Mouse (Mus musculus): Measurements from ENCODE around the gene Setd1a.

Gene Setd1a

GRCm38 (mm10) chr7:127799738-127800137, 23.3 kb downstream of the Setd1a start:
- in situ Hi-C loops (cut with MboI, MseI) = loop anchor here (10.0 kb wide), 1 partner anchor 265 kb away; no protein-coding TSS in a partner anchor

DNA sequence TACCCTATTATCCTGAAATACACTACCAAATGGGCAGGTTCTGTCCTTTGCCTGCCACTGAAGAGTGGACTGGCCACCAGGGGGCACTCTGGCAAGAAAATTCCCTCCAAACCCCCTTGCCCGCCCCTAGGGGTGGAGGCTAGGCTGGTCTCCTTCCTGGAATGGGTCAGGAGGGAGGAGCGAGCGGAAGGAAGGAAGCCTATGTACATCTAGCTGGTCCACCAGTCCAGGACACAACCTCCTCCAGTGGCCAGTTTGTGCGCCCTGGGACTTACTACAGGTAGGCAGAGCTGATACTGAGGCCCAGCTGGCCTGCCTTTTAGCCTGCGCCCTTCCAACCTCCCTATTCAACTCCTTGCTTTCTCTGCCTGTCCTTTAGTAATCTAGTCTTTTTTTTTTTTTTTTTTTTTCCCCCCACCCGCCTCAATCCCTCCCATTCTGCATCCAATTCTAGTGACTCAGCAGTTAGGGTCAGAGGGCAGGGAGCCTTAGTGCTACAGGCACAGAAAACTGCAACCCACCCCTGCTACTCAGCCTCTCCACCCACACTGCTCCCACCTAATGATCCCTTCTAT, 24.1 kb downstream of the Setd1a start, which contains the start of gene Hsd3b7:
Gene Hsd3b7, plus strand, starts transcription at position 170 of the 575 bp plus-strand sequence.
- in situ Hi-C loops (cut with MboI, MseI) = no loop called here

GRCm38 (mm10) chr7:127801010-127801621, 24.6 kb downstream of the Setd1a start:
- in situ Hi-C loops (cut with MboI, MseI) = no loop called here

- in situ Hi-C loops (cut with MboI, MseI) = no loop called here
Measured at GRCm38 (mm10) chr7:127802313-127802712, 25.8 kb downstream of the Setd1a start.

DNA sequence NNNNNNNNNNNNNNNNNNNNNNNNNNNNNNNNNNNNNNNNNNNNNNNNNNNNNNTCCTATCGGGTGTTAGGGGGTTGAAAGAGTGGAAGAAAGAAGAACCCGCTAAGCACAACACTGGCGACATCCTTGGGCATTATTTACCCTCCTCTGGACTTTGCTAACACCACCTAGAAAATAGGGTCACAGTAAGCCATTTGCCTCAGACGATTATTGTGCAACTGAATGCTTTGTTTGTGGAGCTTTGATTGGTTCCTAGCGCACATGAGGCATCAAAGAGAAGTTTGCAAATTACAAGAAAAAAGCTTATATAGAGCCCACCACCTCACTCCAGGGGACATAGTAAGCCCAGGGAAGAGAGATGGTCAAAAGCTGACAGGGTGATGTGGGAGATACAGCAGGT, 32.4 kb downstream of the Setd1a start:
- in situ Hi-C loops (cut with MboI, MseI) = no loop called here

- in situ Hi-C loops (cut with MboI, MseI) = no loop called here
Measured at GRCm38 (mm10) chr7:127809846-127810245, 33.4 kb downstream of the Setd1a start.

DNA sequence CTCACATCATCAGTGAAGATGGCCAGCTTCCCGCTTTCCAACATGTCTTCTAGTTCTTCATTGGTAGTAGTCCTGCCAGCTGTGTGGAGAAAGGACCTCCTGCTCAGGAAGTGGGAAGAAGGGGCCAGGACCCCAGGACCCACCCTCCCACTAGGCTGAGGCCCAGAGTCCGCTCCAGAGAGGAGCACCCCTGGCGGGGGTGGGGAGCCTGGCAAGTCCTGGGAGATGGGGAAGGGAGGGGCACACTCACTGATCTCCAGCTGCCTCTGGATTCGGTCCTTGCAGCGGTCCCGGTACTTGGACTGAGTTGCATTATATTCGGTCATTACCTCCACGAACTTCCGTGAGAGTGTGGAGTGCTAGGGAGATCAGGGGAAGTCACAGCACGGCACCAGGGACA, 34.2 kb downstream of the Setd1a start:
- in situ Hi-C loops (cut with MboI, MseI) = no loop called here

GRCm38 (mm10) chr7:127811240-127811639, 34.8 kb downstream of the Setd1a start:
- in situ Hi-C loops (cut with MboI, MseI) = no loop called here

GRCm38 (mm10) chr7:127812292-127812691, 35.8 kb downstream of the Setd1a start:
- in situ Hi-C loops (cut with MboI, MseI) = no loop called here

DNA sequence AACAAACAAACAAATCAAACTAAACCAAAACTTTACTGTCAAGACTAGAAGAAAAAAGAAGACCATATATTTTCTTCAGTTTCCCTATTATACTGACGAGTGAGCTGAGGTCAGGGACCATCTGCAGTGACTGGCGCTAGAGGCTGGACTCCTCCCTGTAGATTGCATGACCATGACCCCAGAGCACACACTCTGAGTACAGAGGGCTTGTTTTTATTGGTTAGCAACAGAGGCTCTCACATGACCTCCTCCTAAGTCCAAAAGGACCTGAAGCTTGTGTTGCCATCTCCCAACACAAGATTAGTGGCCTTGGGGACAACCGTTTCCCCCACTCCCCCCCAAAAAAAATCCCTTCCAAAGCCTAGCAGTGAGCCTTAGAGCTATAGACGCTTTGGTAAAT, 37.4 kb downstream of the Setd1a start:
- in situ Hi-C loops (cut with MboI, MseI) = no loop called here

GRCm38 (mm10) chr7:127814241-127814921, 37.9 kb downstream of the Setd1a start:
- in situ Hi-C loops (cut with MboI, MseI) = no loop called here

- in situ Hi-C loops (cut with MboI, MseI) = no loop called here
Measured at GRCm38 (mm10) chr7:127815116-127815665, 38.7 kb downstream of the Setd1a start.

GRCm38 (mm10) chr7:127815954-127816821, 39.7 kb downstream of the Setd1a start:
- in situ Hi-C loops (cut with MboI, MseI) = no loop called here

- in situ Hi-C loops (cut with MboI, MseI) = no loop called here
Measured at GRCm38 (mm10) chr7:127817053-127817452, 40.6 kb downstream of the Setd1a start.

GRCm38 (mm10) chr7:127817776-127818175, 41.3 kb downstream of the Setd1a start:
- in situ Hi-C loops (cut with MboI, MseI) = no loop called here

DNA sequence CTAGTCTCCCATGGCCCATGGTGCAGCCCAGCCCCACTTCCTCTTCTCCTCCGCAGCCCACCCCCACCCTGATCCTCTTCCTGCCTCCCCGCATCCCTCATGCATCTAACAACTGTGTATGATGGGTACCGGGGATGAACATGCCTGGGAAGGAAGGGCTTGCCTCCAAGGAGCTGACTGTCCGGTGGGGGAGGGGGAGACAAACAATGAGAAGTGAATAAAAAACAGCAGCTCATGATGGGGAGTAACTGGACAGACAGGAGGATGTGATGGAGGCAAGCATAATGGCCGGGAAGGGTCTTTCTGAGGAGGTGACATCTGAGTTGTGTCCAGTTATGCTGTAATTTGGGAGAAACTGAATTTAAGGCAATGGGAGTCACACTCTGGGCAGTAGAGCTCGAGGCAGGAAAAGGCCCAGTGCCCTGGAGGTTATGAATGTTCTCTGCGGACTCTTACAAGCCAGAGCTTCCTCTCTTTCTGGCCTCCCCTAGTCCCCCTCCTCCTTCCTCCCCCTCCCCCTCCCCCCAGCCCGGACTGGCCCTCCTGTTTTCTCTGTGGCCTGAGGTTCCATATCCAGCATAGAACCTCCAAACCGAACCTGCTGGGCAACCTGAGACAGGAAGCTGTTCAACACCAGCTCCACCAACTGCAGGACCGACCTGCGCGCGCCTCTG, 44.5 kb downstream of the Setd1a start:
- in situ Hi-C loops (cut with MboI, MseI) = no loop called here

- in situ Hi-C loops (cut with MboI, MseI) = no loop called here
Measured at GRCm38 (mm10) chr7:127822494-127822893, 46.0 kb downstream of the Setd1a start.

- in situ Hi-C loops (cut with MboI, MseI) = no loop called here
Measured at GRCm38 (mm10) chr7:127823236-127824171, 47.0 kb downstream of the Setd1a start.

DNA sequence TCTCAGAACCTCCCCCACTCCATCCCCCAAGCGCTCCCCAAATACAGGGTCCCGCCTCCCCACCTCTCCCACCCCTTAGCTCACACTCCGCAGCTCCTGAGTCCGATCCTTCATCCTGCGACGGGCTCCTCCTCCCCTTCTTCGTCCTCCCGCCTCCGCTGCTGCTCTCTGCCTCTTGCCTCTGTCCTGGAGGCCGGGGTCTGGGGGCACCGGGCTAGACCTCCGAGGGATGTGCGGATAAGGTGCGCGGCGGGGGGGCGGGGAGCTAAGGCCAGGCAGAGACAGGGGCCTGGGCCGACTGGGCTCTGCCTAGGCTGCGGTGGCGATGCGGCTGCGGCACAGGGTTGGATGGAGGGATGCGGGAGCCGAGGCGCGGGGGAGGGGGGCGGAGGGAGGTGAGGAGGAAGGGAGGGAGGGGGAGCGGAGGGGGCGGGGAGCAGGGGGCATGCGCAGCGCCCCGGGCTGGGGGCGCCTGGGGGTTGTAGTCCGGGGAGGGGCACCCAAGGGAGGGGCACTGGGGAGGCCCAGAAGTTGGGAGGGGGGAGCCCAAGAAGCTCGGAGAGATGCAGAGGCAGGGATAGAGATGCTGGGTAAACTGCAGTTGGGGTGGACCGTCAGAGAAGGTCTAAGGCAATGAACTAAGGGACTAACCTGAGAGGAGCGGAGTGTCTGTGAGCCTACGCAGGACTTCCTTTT, 47.9 kb downstream of the Setd1a start, which contains the start of the genes Stx4a and Stx1b:
Gene Stx4a, plus strand, starts transcription at position 119 of the 696 bp plus-strand sequence.
Gene Stx1b, minus strand, starts transcription at position 374 of the 696 bp plus-strand sequence.
- in situ Hi-C loops (cut with MboI, MseI) = no loop called here

Data from T-helper 2 cell (primary cell).